Mouse (Mus musculus) small intestine, adult 2 months (tissue): ENCODE data around the gene Slc18b1. TPM values are rescaled to one million over a fixed set of nuclear protein-coding genes. Genes with fewer than 3 reads are reported as not detected.
A peak's percentile ranks its signal among the peaks of the same experiment; 100 is the strongest.

ENCODE experiments used
- H3K27ac ChIP-seq: fragments of 200-500 bp; 2 replicates; pipeline ENCODE4 v1.5.1; 2012; ENCODE audit warnings: low read depth, low read length, control low read depth, inconsistent platforms; ENCODE audit not compliant: insufficient read depth
- H3K27me3 ChIP-seq: fragments of 200-500 bp; 2 replicates; pipeline ENCODE4 v1.6.1; 2012; ENCODE audit warnings: mild to moderate bottlenecking, moderate library complexity, low read length, inconsistent platforms; ENCODE audit not compliant: control insufficient read depth, insufficient read depth
- H3K36me3 ChIP-seq: fragments of 200-500 bp; 2 replicates; pipeline ENCODE4 v1.6.1; 2012; ENCODE audit warnings: mild to moderate bottlenecking, low read length, control low read depth, inconsistent platforms; ENCODE audit not compliant: control insufficient read depth, insufficient read depth
- H3K4me1 ChIP-seq: fragments of 200-500 bp; 2 replicates; pipeline ENCODE4 v1.6.1; 2012; ENCODE audit warnings: low read length, inconsistent platforms, mixed read lengths; ENCODE audit not compliant: control insufficient read depth, insufficient read depth, insufficient read length
- H3K4me3 ChIP-seq: fragments of 200-500 bp; 2 replicates; pipeline ENCODE4 v1.5.1; 2012; ENCODE audit warnings: low read depth, mild to moderate bottlenecking, control low read depth, inconsistent platforms, low read length, moderate library complexity
- CTCF ChIP-seq: fragments of 200-500 bp; IDR thresholded peaks from 2 replicates; pipeline ENCODE4 v1.5.1; 2012; ENCODE audit warnings: low read depth, mild to moderate bottlenecking, control low read depth, inconsistent platforms, low read length, moderate library complexity, mixed read lengths; ENCODE audit not compliant: insufficient replicate concordance, insufficient read length; ENCODE audit errors: extremely low read depth
- POLR2A ChIP-seq: fragments of 200-500 bp; IDR thresholded peaks from 2 replicates; pipeline ENCODE4 v1.6.1; 2012; ENCODE audit warnings: low read depth, mild to moderate bottlenecking, control low read depth, inconsistent platforms, low read length, moderate library complexity
- WGBS: fragments of 180-500 bp; shearing (Covaris S2); methylation state at CpG from one replicate; pipeline ENCODE4 v1.1.7; 2018; 5-methylcytosine and 5-hydroxymethylcytosine counted together
- polyA plus RNA-seq: library from polyadenylated mRNA; depleted of rRNA; stranded (reverse); fragments of >200 nt; gene quantifications from 2 replicates; pipeline ENCODE4 v1.2.3, GENCODE M21; 2012

Gene Slc18b1
- polyA plus RNA-seq, 1 experiment, result 16.6 TPM

GRCm38 (mm10) chr10:23806201-23806600 is 9.4 kb downstream of the Slc18b1 start:
- Histone ChIP-seq H3K27ac (no peak overlapping the region), H3K4me3 (no peak overlapping the region), H3K27me3 (no peaks in the 10 kb centered on the region), H3K4me1 (no peaks in the 10 kb centered on the region; the same call in 1 of the 2 replicates), H3K36me3 (peaks cover 52% of the 10 kb centered on the region)
- no peak for TF ChIP-seq CTCF
- no peak for TF ChIP-seq POLR2A
- 76% methylated on average over 4 of the region's 4 CpGs for WGBS

GRCm38 (mm10) chr10:23811635-23812437 is 15.1 kb downstream of the Slc18b1 start:
- no peaks in the 10 kb centered on the region for H3K27me3 ChIP-seq
- TF ChIP-seq CTCF (no peak), POLR2A (no peak)
- H3K4me3 ChIP-seq, result no peak overlapping the region
- H3K4me1 ChIP-seq, result peaks cover 4% of the 10 kb centered on the region; the same call in 1 of the 2 replicates
- peaks cover 31% of the 10 kb centered on the region for H3K36me3 ChIP-seq
- 26% methylated on average over 8 of the region's 12 CpGs for WGBS
- peak overlapping the region; percentile 74 for H3K27ac ChIP-seq

- Histone ChIP-seq H3K4me3 (no peak overlapping the region), H3K27ac (peak overlapping the region; percentile 23; the same call in 1 of the 2 replicates), H3K36me3 (peaks cover 26% of the 10 kb centered on the region), H3K27me3 (no peaks in the 10 kb centered on the region), H3K4me1 (peaks cover 4% of the 10 kb centered on the region; the same call in 1 of the 2 replicates)
- TF ChIP-seq POLR2A, result no peak
- no peak for TF ChIP-seq CTCF
Observed at GRCm38 (mm10) chr10:23812438-23812759, 15.6 kb downstream of the Slc18b1 start.

GRCm38 (mm10) chr10:23812852-23813766 is 16.3 kb downstream of the Slc18b1 start:
- Histone ChIP-seq H3K27ac (no peak overlapping the region), H3K4me1 (peaks cover 4% of the 10 kb centered on the region; the same call in 1 of the 2 replicates), H3K4me3 (no peak overlapping the region), H3K27me3 (no peaks in the 10 kb centered on the region), H3K36me3 (peaks cover 27% of the 10 kb centered on the region)
- TF ChIP-seq POLR2A (no peak), CTCF (no peak)
- WGBS, result 71% methylated on average over 11 of the region's 11 CpGs

GRCm38 (mm10) chr10:23815168-23815567 is 18.4 kb downstream of the Slc18b1 start:
- Histone ChIP-seq H3K27me3 (no peaks in the 10 kb centered on the region), H3K4me3 (no peak overlapping the region), H3K27ac (no peak overlapping the region), H3K4me1 (peaks cover 4% of the 10 kb centered on the region; the same call in 1 of the 2 replicates), H3K36me3 (peaks cover 40% of the 10 kb centered on the region)
- WGBS, result 35% methylated on average over 1 of the region's 1 CpGs
- no peak for TF ChIP-seq POLR2A
- TF ChIP-seq CTCF, result no peak

GRCm38 (mm10) chr10:23816241-23816640 is 19.5 kb downstream of the Slc18b1 start:
- Histone ChIP-seq H3K4me3 (no peak overlapping the region), H3K27me3 (no peaks in the 10 kb centered on the region), H3K4me1 (peaks cover 4% of the 10 kb centered on the region; the same call in 1 of the 2 replicates), H3K36me3 (peaks cover 40% of the 10 kb centered on the region), H3K27ac (no peak overlapping the region)
- 92% methylated on average over 7 of the region's 7 CpGs for WGBS
- no peak for TF ChIP-seq CTCF
- no peak for TF ChIP-seq POLR2A

GRCm38 (mm10) chr10:23826516-23826915 is 29.7 kb downstream of the Slc18b1 start:
- no peak overlapping the region for H3K27ac ChIP-seq
- peaks cover 46% of the 10 kb centered on the region for H3K36me3 ChIP-seq
- peaks cover 2% of the 10 kb centered on the region; the same call in 1 of the 2 replicates for H3K4me1 ChIP-seq
- WGBS, result 88% methylated on average over 7 of the region's 7 CpGs
- no peak overlapping the region for H3K4me3 ChIP-seq
- TF ChIP-seq POLR2A (no peak), CTCF (no peak)
- H3K27me3 ChIP-seq, result no peaks in the 10 kb centered on the region
